Mouse (Mus musculus) kidney, postnatal 25 days (tissue): ENCODE data around the gene Dmwd.

Experiments used
- DNase-seq, 2 experiments: peaks; one replicate each; pipeline ENCODE4 v3.0.0; 2021; ENCODE audit warnings: mixed read lengths in 2 of 2

The Dmwd gene

GRCm38 (mm10) chr7:19095751-19096110 is 19.7 kb downstream of the Dmwd start:
- DNase-seq = peak; percentile 67 to 90

GRCm38 (mm10) chr7:19096421-19096976 is 20.5 kb downstream of the Dmwd start:
- no peak for DNase-seq

GRCm38 (mm10) chr7:19097217-19097616 is 21.2 kb downstream of the Dmwd start:
- no peak for DNase-seq

- DNase-seq = no peak
Measured at GRCm38 (mm10) chr7:19097863-19098262, 21.8 kb downstream of the Dmwd start.

- DNase-seq = peak in 1 of 2 experiments; percentile 11
Measured at GRCm38 (mm10) chr7:19098811-19099210, 22.8 kb downstream of the Dmwd start.

- no peak for DNase-seq
Measured at GRCm38 (mm10) chr7:19100290-19100689, 24.3 kb downstream of the Dmwd start.

GRCm38 (mm10) chr7:19103741-19104140 is 27.7 kb downstream of the Dmwd start:
- no peak for DNase-seq

GRCm38 (mm10) chr7:19104486-19104885 is 28.5 kb downstream of the Dmwd start:
- DNase-seq = no peak

- DNase-seq = no peak
Measured at GRCm38 (mm10) chr7:19107436-19107835, 31.4 kb downstream of the Dmwd start.

- DNase-seq = no peak
Measured at GRCm38 (mm10) chr7:19109565-19109964, 33.5 kb downstream of the Dmwd start.

- DNase-seq = peak; percentile 62 to 86
Measured at GRCm38 (mm10) chr7:19118028-19118771, 42.2 kb downstream of the Dmwd start, which contains the start of gene Gm4969. Gene Gm4969 (minus strand): TSS chr7:19118368.

GRCm38 (mm10) chr7:19119083-19119482 is 43.1 kb downstream of the Dmwd start:
- no peak for DNase-seq

- peak; percentile 95 to 96 for DNase-seq
Measured at GRCm38 (mm10) chr7:19119631-19120429, 43.8 kb downstream of the Dmwd start, which contains the start of gene Fbxo46. Gene Fbxo46 (plus strand): TSS chr7:19119859.

- peak in 1 of 2 experiments; percentile 83 for DNase-seq
Measured at GRCm38 (mm10) chr7:19121686-19122085, 45.7 kb downstream of the Dmwd start.

GRCm38 (mm10) chr7:19124713-19125112 is 48.7 kb downstream of the Dmwd start:
- DNase-seq = peak; percentile 27 to 71

- no peak for DNase-seq
Measured at GRCm38 (mm10) chr7:19127744-19128143, 51.7 kb downstream of the Dmwd start.

- no peak for DNase-seq
Measured at GRCm38 (mm10) chr7:19129396-19129795, 53.4 kb downstream of the Dmwd start.

GRCm38 (mm10) chr7:19130657-19131056 is 54.6 kb downstream of the Dmwd start:
- DNase-seq = no peak

- DNase-seq = peak; percentile 98 to 100
Measured at GRCm38 (mm10) chr7:19131324-19131848, 55.4 kb downstream of the Dmwd start.
